Mouse (Mus musculus): ENCODE data around the gene Rims1. TPM values are rescaled to one million over a fixed set of nuclear protein-coding genes. Genes with fewer than 3 reads are reported as not detected.

Gene Rims1
- polyA plus RNA-seq, 1 experiment from 2014 or later, result 6.2 TPM

GRCm38 (mm10) chr1:22293310-22293709, 512.5 kb downstream of the Rims1 start:
- Histone ChIP-seq H3K4me2 (replicated peaks; ENCODE audit: low read depth) (no peak overlapping the region), H3K27ac (ENCODE audit: low read depth, low read length) (no peak overlapping the region), H3K9ac (ENCODE audit: low read depth, low read length) (no peak overlapping the region), H3K4me3 (ENCODE audit: low read depth, low read length) (no peak overlapping the region), H3K9me3 (ENCODE audit: control insufficient read depth) (no peaks in the 10 kb centered on the region), H3K36me3 (ENCODE audit: control insufficient read depth, insufficient read depth) (no peaks in the 10 kb centered on the region), H3K27me3 (replicated peaks; ENCODE audit: control insufficient read depth, insufficient read depth, low read length) (no peaks in the 10 kb centered on the region), H3K4me1 (replicated peaks; ENCODE audit: control insufficient read depth, insufficient read depth, low read length) (no peaks in the 10 kb centered on the region)
- no peak for TF ChIP-seq CTCF (IDR thresholded peaks at IDR 0.05; ENCODE audit: low read depth)
- WGBS, result 29% methylated on average over 2 of the region's 2 CpGs
- ATAC-seq, result no peak

GRCm38 (mm10) chr1:22286807-22287206, 519.0 kb downstream of the Rims1 start:
- Histone ChIP-seq H3K9me3 (ENCODE audit: control insufficient read depth) (no peaks in the 10 kb centered on the region), H3K9ac (ENCODE audit: low read depth, low read length) (no peak overlapping the region), H3K4me1 (replicated peaks; ENCODE audit: control insufficient read depth, insufficient read depth, low read length) (no peaks in the 10 kb centered on the region), H3K27ac (ENCODE audit: low read depth, low read length) (no peak overlapping the region), H3K4me3 (ENCODE audit: low read depth, low read length) (no peak overlapping the region), H3K27me3 (replicated peaks; ENCODE audit: control insufficient read depth, insufficient read depth, low read length) (no peaks in the 10 kb centered on the region), H3K36me3 (ENCODE audit: control insufficient read depth, insufficient read depth) (no peaks in the 10 kb centered on the region), H3K4me2 (replicated peaks; ENCODE audit: low read depth) (no peak overlapping the region)
- WGBS, result 77% methylated on average over 2 of the region's 2 CpGs
- no peak for ATAC-seq
- TF ChIP-seq CTCF (IDR thresholded peaks at IDR 0.05; ENCODE audit: low read depth), result no peak

GRCm38 (mm10) chr1:22279954-22280353, 525.8 kb downstream of the Rims1 start:
- no peak for TF ChIP-seq CTCF (IDR thresholded peaks at IDR 0.05; ENCODE audit: low read depth)
- no peaks in the 10 kb centered on the region for H3K4me1 ChIP-seq (replicated peaks; ENCODE audit: control insufficient read depth, insufficient read depth, low read length)

GRCm38 (mm10) chr1:22274081-22274480, 531.7 kb downstream of the Rims1 start:
- no peaks in the 10 kb centered on the region for H3K36me3 ChIP-seq (ENCODE audit: control insufficient read depth, insufficient read depth)
- H3K4me2 ChIP-seq (replicated peaks; ENCODE audit: low read depth), result no peak overlapping the region
- H3K9me3 ChIP-seq (ENCODE audit: control insufficient read depth), result no peaks in the 10 kb centered on the region
- H3K4me1 ChIP-seq (replicated peaks; ENCODE audit: control insufficient read depth, insufficient read depth, low read length), result no peaks in the 10 kb centered on the region
- H3K4me3 ChIP-seq (ENCODE audit: low read depth, low read length), result no peak overlapping the region
- no peak overlapping the region for H3K9ac ChIP-seq (ENCODE audit: low read depth, low read length)
- ATAC-seq, result no peak
- H3K27ac ChIP-seq (ENCODE audit: low read depth, low read length), result no peak overlapping the region
- no peaks in the 10 kb centered on the region for H3K27me3 ChIP-seq (replicated peaks; ENCODE audit: control insufficient read depth, insufficient read depth, low read length)
- WGBS, result 56% methylated on average over 2 of the region's 2 CpGs
- no peak for TF ChIP-seq CTCF (IDR thresholded peaks at IDR 0.05; ENCODE audit: low read depth)

More at GRCm38 (mm10) chr1:22279954-22280353, 525.8 kb downstream of the Rims1 start:
- no peaks in the 10 kb centered on the region for H3K36me3 ChIP-seq (ENCODE audit: control insufficient read depth, insufficient read depth)
- H3K9ac ChIP-seq (ENCODE audit: low read depth, low read length), result no peak overlapping the region
- ATAC-seq, result no peak
- no peaks in the 10 kb centered on the region for H3K27me3 ChIP-seq (replicated peaks; ENCODE audit: control insufficient read depth, insufficient read depth, low read length)
- WGBS, result 90% methylated on average over 1 of the region's 1 CpGs
- H3K27ac ChIP-seq (ENCODE audit: low read depth, low read length), result no peak overlapping the region
- H3K9me3 ChIP-seq (ENCODE audit: control insufficient read depth), result no peaks in the 10 kb centered on the region
- H3K4me2 ChIP-seq (replicated peaks; ENCODE audit: low read depth), result no peak overlapping the region
- H3K4me3 ChIP-seq (ENCODE audit: low read depth, low read length), result no peak overlapping the region

- WGBS, result 70% methylated on average over 5 of the region's 5 CpGs
- H3K9me3 ChIP-seq (ENCODE audit: control insufficient read depth), result no peaks in the 10 kb centered on the region
- no peaks in the 10 kb centered on the region for H3K27me3 ChIP-seq (replicated peaks; ENCODE audit: control insufficient read depth, insufficient read depth, low read length)
- H3K4me3 ChIP-seq (ENCODE audit: low read depth, low read length), result no peak overlapping the region
- H3K4me2 ChIP-seq (replicated peaks; ENCODE audit: low read depth), result no peak overlapping the region
- H3K36me3 ChIP-seq (ENCODE audit: control insufficient read depth, insufficient read depth), result no peaks in the 10 kb centered on the region
- no peak for ATAC-seq
- no peaks in the 10 kb centered on the region for H3K4me1 ChIP-seq (replicated peaks; ENCODE audit: control insufficient read depth, insufficient read depth, low read length)
- no peak overlapping the region for H3K9ac ChIP-seq (ENCODE audit: low read depth, low read length)
- H3K27ac ChIP-seq (ENCODE audit: low read depth, low read length), result no peak overlapping the region
- no peak for TF ChIP-seq CTCF (IDR thresholded peaks at IDR 0.05; ENCODE audit: low read depth)
These were observed 535.7 kb downstream of the Rims1 start for GRCm38 (mm10) chr1:22270131-22270530.

GRCm38 (mm10) chr1:22268581-22269359, 537.0 kb downstream of the Rims1 start:
- ATAC-seq, result peak; percentile 60; the same call in 1 of the 2 replicates
- H3K9ac ChIP-seq (ENCODE audit: low read depth, low read length), result no peak overlapping the region
- H3K27me3 ChIP-seq (replicated peaks; ENCODE audit: control insufficient read depth, insufficient read depth, low read length), result no peaks in the 10 kb centered on the region
- no peaks in the 10 kb centered on the region for H3K4me1 ChIP-seq (replicated peaks; ENCODE audit: control insufficient read depth, insufficient read depth, low read length)
- H3K4me2 ChIP-seq (replicated peaks; ENCODE audit: low read depth), result peak overlapping the region; percentile 38; the same call in 1 of the 2 replicates
- H3K27ac ChIP-seq (ENCODE audit: low read depth, low read length), result no peak overlapping the region
- no peaks in the 10 kb centered on the region for H3K36me3 ChIP-seq (ENCODE audit: control insufficient read depth, insufficient read depth)
- H3K4me3 ChIP-seq (ENCODE audit: low read depth, low read length), result no peak overlapping the region
- WGBS, result 35% methylated on average over 15 of the region's 15 CpGs
- H3K9me3 ChIP-seq (ENCODE audit: control insufficient read depth), result no peaks in the 10 kb centered on the region
- TF ChIP-seq CTCF (IDR thresholded peaks at IDR 0.05; ENCODE audit: low read depth), result peak; percentile 99
